Mouse (Mus musculus): ENCODE measurements around the gene Mmp24.
"Not testable (repeated sequence)": the region's sequence is repeated elsewhere in the genome, so short reads cannot be mapped to it uniquely, and the experiment has no call there.

Gene Mmp24

DNA sequence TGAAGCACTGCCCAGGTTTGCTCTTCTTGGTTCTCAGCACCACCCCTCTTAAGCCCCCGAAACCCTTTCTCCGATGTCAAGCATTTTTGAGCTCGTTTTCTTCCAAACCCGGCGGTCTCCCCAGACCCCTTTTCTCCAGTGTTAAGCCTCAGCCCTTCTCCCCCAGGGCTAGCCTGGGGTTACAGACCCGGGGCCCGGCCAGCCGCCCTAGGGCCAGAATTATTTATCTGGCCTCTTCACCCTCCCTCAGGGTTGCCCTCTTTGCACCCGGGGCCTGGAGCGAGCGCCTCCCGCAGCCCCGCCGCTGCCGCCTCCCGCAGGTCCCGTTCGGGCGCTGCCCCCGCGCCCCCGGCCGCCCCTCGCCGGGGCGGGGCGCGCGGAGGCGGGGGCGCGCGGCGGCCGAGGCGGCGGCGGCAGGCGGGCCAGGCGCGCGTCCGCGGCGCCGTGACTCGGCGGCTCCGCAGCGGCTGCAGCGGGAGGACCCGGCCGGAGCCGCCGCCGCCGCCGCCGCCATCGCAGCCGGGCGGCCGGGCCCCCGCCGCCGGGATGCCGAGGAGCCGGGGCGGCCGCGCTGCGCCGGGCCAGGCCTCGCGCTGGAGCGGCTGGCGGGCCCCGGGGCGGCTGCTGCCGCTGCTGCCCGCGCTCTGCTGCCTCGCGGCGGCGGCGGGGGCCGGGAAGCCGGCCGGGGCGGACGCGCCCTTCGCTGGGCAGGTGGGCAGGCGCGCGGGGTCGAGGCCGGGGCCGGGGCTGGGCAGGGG is at the start of gene Mmp24:
Mmp24 (plus strand) TSS at position 416 of the 758 bp plus-strand sequence.
- DNase-seq = no peak

DNA sequence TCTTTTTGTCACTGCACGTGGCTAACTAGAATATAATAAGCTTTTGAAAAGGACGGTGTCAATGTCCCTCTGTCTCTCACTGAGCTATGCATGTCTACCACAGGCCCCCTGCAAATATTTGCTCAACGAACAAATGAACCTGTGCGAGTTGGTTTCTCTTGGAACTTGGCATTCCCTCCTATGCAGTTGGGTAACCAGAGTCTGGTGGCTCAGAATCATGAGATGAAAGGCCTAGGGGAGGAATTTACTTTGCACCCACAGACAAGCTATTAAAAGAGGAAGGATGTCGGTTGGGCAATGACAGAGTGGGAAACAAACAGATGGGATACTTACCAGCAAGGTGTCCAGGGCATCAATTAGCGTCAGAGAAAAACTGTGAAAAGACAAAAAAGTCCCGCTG is 48.8 kb upstream of the Mmp24 start:
- peak in 1 of 2 experiments; percentile 10 for DNase-seq

GRCm38 (mm10) chr2:155727764-155728395 is 47.3 kb upstream of the Mmp24 start:
- DNase-seq = no peak

DNA sequence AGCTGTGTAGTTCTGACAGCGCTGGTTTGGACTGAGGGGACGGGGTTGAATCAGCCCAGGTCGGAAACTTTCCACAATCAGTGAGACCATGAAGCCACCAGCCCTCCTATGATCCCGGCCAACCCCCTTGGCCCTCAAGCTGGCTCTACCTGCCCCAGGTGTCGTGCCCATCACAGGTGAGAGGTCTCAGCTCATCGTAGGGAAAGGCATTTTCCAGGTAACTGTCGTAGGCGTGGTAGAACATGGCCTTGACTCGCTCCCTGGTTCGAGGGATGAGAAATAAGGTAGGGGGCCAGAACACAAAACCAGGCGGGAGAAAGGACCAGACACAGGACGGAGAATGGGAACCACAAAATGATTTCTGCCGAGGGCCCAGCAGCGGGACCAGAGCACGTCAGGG is 46.4 kb upstream of the Mmp24 start:
- DNase-seq = no peak

GRCm38 (mm10) chr2:155729158-155729645 is 45.9 kb upstream of the Mmp24 start, which contains the start of gene Edem2:
Gene Edem2 (minus strand): TSS chr2:155729475.
- peak; percentile 94 to 96 for DNase-seq

- DNase-seq = no peak
Observed at GRCm38 (mm10) chr2:155735080-155735479, 40.1 kb upstream of the Mmp24 start.

DNA sequence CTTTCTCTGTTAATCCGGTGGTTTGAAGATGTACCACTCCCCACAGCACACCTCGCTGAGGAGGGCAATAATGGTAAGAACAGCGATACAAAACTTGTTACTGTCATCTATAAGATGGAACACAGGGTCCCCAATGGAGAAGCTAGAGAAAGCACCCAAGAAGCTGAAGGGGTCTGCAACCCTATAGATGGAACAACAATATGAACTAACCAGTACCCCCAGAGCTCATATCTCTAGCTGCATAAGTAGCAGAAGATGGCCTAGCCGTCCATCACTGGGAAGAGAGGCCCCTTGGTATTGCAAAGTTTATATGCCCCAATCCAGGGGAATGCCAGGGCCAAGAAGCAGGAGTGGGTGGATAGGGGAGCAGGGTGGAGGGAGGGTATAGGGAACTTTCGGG is 39.4 kb upstream of the Mmp24 start, which contains the start of gene Gm17581:
Gm17581 (minus strand) TSS at position 101 of the 400 bp plus-strand sequence.
- DNase-seq = not testable (repeated sequence)

- DNase-seq = no peak
Observed at GRCm38 (mm10) chr2:155736936-155737335, 38.2 kb upstream of the Mmp24 start.

GRCm38 (mm10) chr2:155737803-155738202 is 37.3 kb upstream of the Mmp24 start:
- DNase-seq = no peak

GRCm38 (mm10) chr2:155742211-155742610 is 32.9 kb upstream of the Mmp24 start:
- DNase-seq = peak in 1 of 2 experiments; percentile 6

GRCm38 (mm10) chr2:155742931-155743337 is 32.2 kb upstream of the Mmp24 start:
- DNase-seq = peak; percentile 60 to 63

GRCm38 (mm10) chr2:155743351-155743750 is 31.8 kb upstream of the Mmp24 start:
- DNase-seq = no peak

DNA sequence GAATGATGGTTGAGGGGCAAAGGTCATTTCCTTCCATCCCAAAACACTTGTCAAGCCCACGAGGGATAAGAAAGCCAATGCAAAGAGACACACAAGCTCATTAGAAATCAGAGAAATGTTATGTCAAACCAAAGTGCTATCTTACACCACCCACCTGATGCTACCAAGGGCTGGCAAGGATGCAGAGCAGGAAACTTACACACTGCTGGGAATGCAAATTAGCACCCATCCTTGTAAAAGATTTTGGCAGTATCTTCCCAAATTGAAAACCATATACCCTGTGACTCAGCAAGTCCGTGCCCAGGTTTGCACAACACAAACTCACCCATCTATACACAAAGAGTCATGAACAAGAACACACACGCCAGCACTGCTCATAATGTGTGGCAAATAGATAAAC is 29.7 kb upstream of the Mmp24 start:
- no peak for DNase-seq

GRCm38 (mm10) chr2:155749394-155749793 is 25.7 kb upstream of the Mmp24 start:
- no peak for DNase-seq

GRCm38 (mm10) chr2:155751014-155751786 is 23.9 kb upstream of the Mmp24 start, which contains the start of gene Procr:
Gene Procr (plus strand): TSS chr2:155751117.
- peak; percentile 64 to 66 for DNase-seq

- peak; percentile 50 to 64 for DNase-seq
Observed at GRCm38 (mm10) chr2:155755746-155756145, 19.4 kb upstream of the Mmp24 start.

DNA sequence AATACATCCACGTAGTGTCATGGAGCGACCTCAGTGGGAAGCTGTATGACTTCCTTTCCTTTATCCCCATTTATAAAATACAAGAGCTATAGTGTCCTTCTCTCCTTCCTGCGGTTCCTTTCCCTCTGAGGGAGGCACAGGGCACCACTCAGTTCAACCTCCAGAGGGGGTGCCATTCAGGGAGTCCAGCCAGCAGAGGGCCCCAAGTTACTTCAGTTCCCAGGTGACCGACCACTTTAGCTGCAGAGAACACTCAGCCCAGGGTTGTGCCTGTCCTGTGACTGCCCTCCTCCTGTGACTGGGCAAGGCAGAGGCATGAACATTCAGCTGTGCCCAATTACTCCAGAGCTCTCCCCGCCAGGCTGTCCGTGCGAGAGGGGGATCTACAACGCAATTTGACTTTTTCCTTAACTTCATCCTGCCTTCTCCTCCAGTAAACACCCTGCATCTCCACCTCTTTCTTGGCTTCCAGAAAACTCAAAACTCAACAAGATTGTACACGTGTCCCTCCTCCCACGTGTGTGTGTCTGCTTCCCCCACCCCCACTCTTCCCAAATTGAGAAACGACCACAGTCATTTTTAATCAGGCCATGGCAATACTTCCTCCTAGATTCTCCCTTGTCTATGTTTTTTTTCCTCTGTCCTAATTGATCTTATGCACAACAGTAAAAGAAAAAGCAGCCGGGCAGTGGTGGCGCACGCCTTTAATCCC is 18.1 kb upstream of the Mmp24 start:
- peak in 1 of 2 experiments; percentile 24 for DNase-seq

GRCm38 (mm10) chr2:155764679-155765418 is 10.3 kb upstream of the Mmp24 start:
- DNase-seq = peak; percentile 42 to 59

DNA sequence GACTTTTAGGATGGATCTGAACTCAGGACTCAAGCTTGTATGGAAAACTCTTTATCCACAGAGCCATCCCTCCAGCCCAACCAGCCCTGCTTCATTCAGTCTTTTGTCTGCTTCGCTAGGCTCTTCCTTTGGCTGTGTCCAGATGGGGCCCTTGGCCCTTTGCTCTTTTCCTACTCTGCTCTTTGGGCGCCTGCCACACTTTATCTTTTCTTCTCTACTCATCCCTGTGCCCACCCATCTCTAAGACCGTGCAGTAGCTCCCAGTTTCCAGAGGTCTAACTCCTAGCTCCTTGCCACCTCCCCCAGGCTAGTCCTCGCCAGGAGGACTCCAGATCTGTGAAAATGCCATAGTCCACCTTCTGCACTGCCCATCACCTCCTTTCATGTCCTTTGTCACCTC is 1.5 kb upstream of the Mmp24 start:
- DNase-seq = no peak

DNA sequence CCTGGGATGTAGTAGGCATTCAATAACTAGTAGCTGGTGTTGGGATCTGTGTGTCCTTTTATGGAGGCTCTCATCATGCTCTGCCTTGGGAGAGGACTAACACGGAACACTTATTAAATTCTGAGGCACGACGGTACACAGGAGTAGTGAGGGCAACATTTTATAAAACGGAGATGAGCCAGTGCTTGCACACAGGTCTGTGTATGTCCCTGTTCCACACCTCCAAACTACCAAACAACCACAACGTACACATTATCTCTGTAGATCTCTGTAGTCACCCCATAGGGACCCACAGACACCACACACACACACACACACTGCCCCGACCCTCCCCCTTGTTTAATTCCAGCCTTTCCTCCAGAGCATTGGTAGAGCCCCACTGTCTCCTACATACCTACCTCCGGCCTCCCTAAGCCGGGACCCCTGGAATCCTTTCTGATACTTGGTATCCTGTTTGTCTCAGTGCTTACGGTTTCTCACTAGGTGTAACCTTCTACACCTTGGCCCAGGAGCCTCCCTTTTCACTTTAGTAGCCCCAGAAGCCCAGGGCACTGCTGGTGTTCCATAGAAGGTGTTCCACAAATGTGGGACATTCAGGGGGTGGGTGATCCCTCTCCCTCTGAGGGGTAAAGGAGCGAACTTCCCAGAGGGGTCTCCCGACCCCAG is 748 bp upstream of the Mmp24 start:
- DNase-seq = no peak

GRCm38 (mm10) chr2:155775685-155776263 is 632 bp downstream of the Mmp24 start:
- DNase-seq = peak; percentile 26 to 33
